Mouse (Mus musculus): ENCODE results near the gene Baz2b. TPM values are rescaled to one million over a fixed set of nuclear protein-coding genes. Genes with fewer than 3 reads are reported as not detected.

Gene Baz2b
- polyA plus RNA-seq, 1 experiment from 2014 or later = 34.0 TPM

GRCm38 (mm10) chr2:59979488-59980220 lies 230.0 kb downstream of the Baz2b start:
- no peak for TF ChIP-seq EP300 (optimal IDR thresholded peaks at IDR 0.05)
- TF ChIP-seq CTCF (IDR thresholded peaks at IDR 0.05; ENCODE audit: low read depth) = no peak
- 44% methylated on average over 6 of the region's 6 CpGs for WGBS
- Histone ChIP-seq H3K36me3 (ENCODE audit: control insufficient read depth, insufficient read depth, low read length) (no peaks in the 10 kb centered on the region), H3K27me3 (ENCODE audit: control insufficient read depth, insufficient read depth, low read length) (no peaks in the 10 kb centered on the region), H3K4me1 (replicated peaks; ENCODE audit: control insufficient read depth, insufficient read depth) (no peaks in the 10 kb centered on the region), H3K9ac (ENCODE audit: low read length) (no peak overlapping the region), H3K27ac (replicated peaks) (0 out of 2 replicates have a peak overlapping the region, but pooled peaks have one; percentile 30), H3K4me3 (ENCODE audit: low read depth, low read length) (no peak overlapping the region), H3K4me2 (replicated peaks; ENCODE audit: low read depth) (no peak overlapping the region), H3K9me3 (ENCODE audit: control insufficient read depth, low read length) (no peaks in the 10 kb centered on the region)
- no peak for DNase-seq (ENCODE audit: low spot score)
- no peak for ATAC-seq (ENCODE audit: low FRiP score, low TSS enrichment)

- no peaks in the 10 kb centered on the region for H3K4me1 ChIP-seq (replicated peaks; ENCODE audit: control insufficient read depth, insufficient read depth)
- no peak overlapping the region for H3K4me3 ChIP-seq (ENCODE audit: low read depth, low read length)
- no peak for DNase-seq (ENCODE audit: low spot score)
- no peak for ATAC-seq (ENCODE audit: low FRiP score, low TSS enrichment)
- 83% methylated on average over 5 of the region's 5 CpGs for WGBS
- H3K9me3 ChIP-seq (ENCODE audit: control insufficient read depth, low read length) = no peaks in the 10 kb centered on the region
- H3K36me3 ChIP-seq (ENCODE audit: control insufficient read depth, insufficient read depth, low read length) = no peaks in the 10 kb centered on the region
- H3K4me2 ChIP-seq (replicated peaks; ENCODE audit: low read depth) = no peak overlapping the region
- H3K27ac ChIP-seq (replicated peaks) = no peak overlapping the region
- TF ChIP-seq CTCF (IDR thresholded peaks at IDR 0.05; ENCODE audit: low read depth) (no peak), EP300 (optimal IDR thresholded peaks at IDR 0.05) (no peak)
- H3K9ac ChIP-seq (ENCODE audit: low read length) = no peak overlapping the region
- no peaks in the 10 kb centered on the region for H3K27me3 ChIP-seq (ENCODE audit: control insufficient read depth, insufficient read depth, low read length)
Observed at GRCm38 (mm10) chr2:59976680-59977079, 233.0 kb downstream of the Baz2b start.

GRCm38 (mm10) chr2:59975772-59976171 lies 233.9 kb downstream of the Baz2b start:
- ATAC-seq (ENCODE audit: low FRiP score, low TSS enrichment) = no peak

GRCm38 (mm10) chr2:59973962-59974361 lies 235.7 kb downstream of the Baz2b start:
- TF ChIP-seq CTCF (IDR thresholded peaks at IDR 0.05; ENCODE audit: low read depth) (no peak), EP300 (optimal IDR thresholded peaks at IDR 0.05) (no peak)
- Histone ChIP-seq H3K9me3 (ENCODE audit: control insufficient read depth, low read length) (no peaks in the 10 kb centered on the region), H3K27me3 (ENCODE audit: control insufficient read depth, insufficient read depth, low read length) (no peaks in the 10 kb centered on the region), H3K4me2 (replicated peaks; ENCODE audit: low read depth) (no peak overlapping the region), H3K36me3 (ENCODE audit: control insufficient read depth, insufficient read depth, low read length) (no peaks in the 10 kb centered on the region), H3K27ac (replicated peaks) (no peak overlapping the region), H3K4me3 (ENCODE audit: low read depth, low read length) (no peak overlapping the region), H3K9ac (ENCODE audit: low read length) (no peak overlapping the region), H3K4me1 (replicated peaks; ENCODE audit: control insufficient read depth, insufficient read depth) (no peaks in the 10 kb centered on the region)
- WGBS = 77% methylated on average over 5 of the region's 5 CpGs
- ATAC-seq (ENCODE audit: low FRiP score, low TSS enrichment) = no peak
- no peak for DNase-seq (ENCODE audit: low spot score)

More at GRCm38 (mm10) chr2:59975772-59976171, 233.9 kb downstream of the Baz2b start:
- Histone ChIP-seq H3K36me3 (ENCODE audit: control insufficient read depth, insufficient read depth, low read length) (no peaks in the 10 kb centered on the region), H3K9me3 (ENCODE audit: control insufficient read depth, low read length) (no peaks in the 10 kb centered on the region), H3K4me3 (ENCODE audit: low read depth, low read length) (no peak overlapping the region), H3K4me2 (replicated peaks; ENCODE audit: low read depth) (no peak overlapping the region), H3K27me3 (ENCODE audit: control insufficient read depth, insufficient read depth, low read length) (no peaks in the 10 kb centered on the region), H3K27ac (replicated peaks) (no peak overlapping the region), H3K4me1 (replicated peaks; ENCODE audit: control insufficient read depth, insufficient read depth) (no peaks in the 10 kb centered on the region), H3K9ac (ENCODE audit: low read length) (no peak overlapping the region)
- WGBS = 92% methylated on average over 6 of the region's 6 CpGs
- TF ChIP-seq CTCF (IDR thresholded peaks at IDR 0.05; ENCODE audit: low read depth) (no peak), EP300 (optimal IDR thresholded peaks at IDR 0.05) (no peak)
- no peak for DNase-seq (ENCODE audit: low spot score)

GRCm38 (mm10) chr2:59973104-59973641 lies 236.5 kb downstream of the Baz2b start:
- Histone ChIP-seq H3K9me3 (ENCODE audit: control insufficient read depth, low read length) (no peaks in the 10 kb centered on the region), H3K4me1 (replicated peaks; ENCODE audit: control insufficient read depth, insufficient read depth) (no peaks in the 10 kb centered on the region), H3K27ac (replicated peaks) (no peak overlapping the region), H3K4me3 (ENCODE audit: low read depth, low read length) (no peak overlapping the region), H3K4me2 (replicated peaks; ENCODE audit: low read depth) (no peak overlapping the region), H3K36me3 (ENCODE audit: control insufficient read depth, insufficient read depth, low read length) (peaks cover 5% of the 10 kb centered on the region; the same call in 1 of the 2 replicates), H3K9ac (ENCODE audit: low read length) (no peak overlapping the region), H3K27me3 (ENCODE audit: control insufficient read depth, insufficient read depth, low read length) (no peaks in the 10 kb centered on the region)
- WGBS = 72% methylated on average over 4 of the region's 4 CpGs
- TF ChIP-seq CTCF (IDR thresholded peaks at IDR 0.05; ENCODE audit: low read depth) (no peak), EP300 (optimal IDR thresholded peaks at IDR 0.05) (no peak)
- ATAC-seq (ENCODE audit: low FRiP score, low TSS enrichment) (no peak), DNase-seq (ENCODE audit: low spot score) (no peak)

GRCm38 (mm10) chr2:59970511-59970910 lies 239.1 kb downstream of the Baz2b start:
- no peaks in the 10 kb centered on the region for H3K9me3 ChIP-seq (ENCODE audit: control insufficient read depth, low read length)
- no peaks in the 10 kb centered on the region for H3K4me1 ChIP-seq (replicated peaks; ENCODE audit: control insufficient read depth, insufficient read depth)
- no peaks in the 10 kb centered on the region for H3K27me3 ChIP-seq (ENCODE audit: control insufficient read depth, insufficient read depth, low read length)
- no peak overlapping the region for H3K4me3 ChIP-seq (ENCODE audit: low read depth, low read length)
- H3K4me2 ChIP-seq (replicated peaks; ENCODE audit: low read depth) = no peak overlapping the region
- WGBS = 78% methylated on average over 9 of the region's 9 CpGs
- H3K27ac ChIP-seq (replicated peaks) = no peak overlapping the region
- H3K36me3 ChIP-seq (ENCODE audit: control insufficient read depth, insufficient read depth, low read length) = peaks cover 5% of the 10 kb centered on the region; the same call in 1 of the 2 replicates
- no peak overlapping the region for H3K9ac ChIP-seq (ENCODE audit: low read length)
- no peak for TF ChIP-seq CTCF (IDR thresholded peaks at IDR 0.05; ENCODE audit: low read depth)
- no peak for TF ChIP-seq EP300 (optimal IDR thresholded peaks at IDR 0.05)
- no peak for ATAC-seq (ENCODE audit: low FRiP score, low TSS enrichment)
- no peak for DNase-seq (ENCODE audit: low spot score)
